Mouse (Mus musculus) neural tube, embryonic 15.5 days (tissue): Measurements from ENCODE around the gene Tacc3. TPM values are rescaled to one million over a fixed set of nuclear protein-coding genes. Genes with fewer than 3 reads are reported as not detected.

Experiments
- ATAC-seq: fragments of 200-750 bp; cut with Nextera tagmentation; 2 replicates; pipeline ENCODE4 v1.8.0; 2017; ENCODE audit warnings: mild to moderate bottlenecking, moderate TSS enrichment, moderate library complexity; ENCODE audit not compliant: low FRiP score
- H3K27ac ChIP-seq: fragments of 300-500 bp; sonication (generic); replicated peaks from 2 replicates; pipeline ENCODE4 v1.5.1; 2015; ENCODE audit warnings: mild to moderate bottlenecking, inconsistent platforms
- H3K27me3 ChIP-seq: fragments of 300-500 bp; sonication (generic); replicated peaks from 2 replicates; pipeline ENCODE4 v1.6.1; 2015; ENCODE audit warnings: inconsistent platforms
- H3K36me3 ChIP-seq: fragments of 300-500 bp; sonication (generic); 2 replicates; pipeline ENCODE4 v1.6.1; 2015; ENCODE audit warnings: inconsistent platforms
- H3K4me1 ChIP-seq: fragments of 300-500 bp; sonication (generic); 2 replicates; pipeline ENCODE4 v1.6.1; 2015; ENCODE audit warnings: inconsistent platforms
- H3K4me2 ChIP-seq: fragments of 300-500 bp; sonication (generic); 2 replicates; pipeline ENCODE4 v1.6.1; 2015; ENCODE audit warnings: inconsistent platforms, mild to moderate bottlenecking, moderate library complexity
- H3K4me3 ChIP-seq: fragments of 300-500 bp; sonication (generic); replicated peaks from 2 replicates; pipeline ENCODE4 v1.5.1; 2015; ENCODE audit warnings: mild to moderate bottlenecking, inconsistent platforms
- H3K9ac ChIP-seq: fragments of 300-500 bp; sonication (generic); replicated peaks from 2 replicates; pipeline ENCODE4 v1.6.1; 2015; ENCODE audit warnings: mild to moderate bottlenecking, inconsistent platforms
- H3K9me3 ChIP-seq: fragments of 300-500 bp; sonication (generic); replicated peaks from 2 replicates; pipeline ENCODE4 v1.6.1; 2016; ENCODE audit warnings: inconsistent platforms
- WGBS: fragments of 180-500 bp; shearing (Covaris S2); methylation state at CpG from one replicate; pipeline ENCODE4 v1.1.7; 2015; ENCODE audit warnings: mixed read lengths; 5-methylcytosine and 5-hydroxymethylcytosine counted together
- polyA plus RNA-seq: library from polyadenylated mRNA; unstranded; fragments of >200 nt; fragmentation: Nextera tagmentation; extraction: Ambion mirVana; gene quantifications from 2 replicates; pipeline ENCODE4 v1.2.1, GENCODE M21; 2015

The Tacc3 gene
- polyA plus RNA-seq, 1 experiment from 2014 or later: 27.5 TPM

DNA sequence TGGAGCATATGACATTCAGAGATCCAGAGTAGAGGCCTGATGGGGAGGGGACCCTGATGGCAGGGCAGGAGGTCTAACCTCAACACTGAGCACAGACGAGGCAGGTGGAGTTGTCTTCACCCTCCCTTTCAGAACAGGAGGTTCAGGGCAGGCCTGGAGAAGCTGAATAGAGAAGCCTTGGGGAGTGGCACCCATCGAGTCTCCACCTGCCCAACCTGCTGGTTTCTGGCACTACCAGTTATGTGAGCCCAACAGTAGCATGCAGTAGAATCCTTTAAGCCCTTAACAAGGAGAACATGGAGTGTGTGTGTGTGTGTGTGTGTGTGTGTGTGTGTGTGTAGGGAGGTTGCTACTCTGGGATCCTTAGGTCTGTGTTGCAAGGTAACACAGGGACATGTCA lies 54.6 kb downstream of the Tacc3 start:
- Histone ChIP-seq H3K9me3 (no peaks in the 10 kb centered on the region), H3K4me3 (no peak overlapping the region), H3K4me2 (no peak overlapping the region), H3K9ac (no peak overlapping the region), H3K4me1 (peaks cover under 1% of the 10 kb centered on the region; the same call in 1 of the 2 replicates), H3K27me3 (peaks cover 4% of the 10 kb centered on the region; the same call in 1 of the 2 replicates), H3K36me3 (no peaks in the 10 kb centered on the region), H3K27ac (no peak overlapping the region)
- WGBS: 97% methylated on average over 2 of the region's 2 CpGs
- no peak for ATAC-seq

DNA sequence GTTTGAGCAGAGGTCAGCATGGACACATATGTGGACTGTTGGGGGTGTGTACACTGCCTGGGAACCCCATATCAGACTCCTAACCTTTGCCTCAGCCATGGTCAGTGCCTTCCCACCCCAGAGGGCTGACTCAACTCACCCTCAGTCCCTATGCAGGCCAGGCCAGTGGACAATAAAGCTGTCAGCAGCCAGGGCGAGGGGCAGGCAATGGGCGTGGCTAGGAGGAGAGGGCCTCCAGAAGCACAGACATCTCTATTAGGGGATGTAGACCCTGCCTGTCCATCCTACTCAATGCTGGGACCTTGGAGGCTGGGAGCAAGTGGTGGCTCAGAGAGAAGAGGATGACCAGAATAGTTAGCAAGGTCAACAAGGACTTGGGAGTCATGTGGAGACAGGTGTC lies 57.3 kb downstream of the Tacc3 start:
- no peak for ATAC-seq
- H3K27ac ChIP-seq: no peak overlapping the region
- peaks cover 4% of the 10 kb centered on the region; the same call in 1 of the 2 replicates for H3K27me3 ChIP-seq
- H3K4me3 ChIP-seq: no peak overlapping the region
- H3K4me2 ChIP-seq: no peak overlapping the region
- H3K9me3 ChIP-seq: no peaks in the 10 kb centered on the region
- H3K4me1 ChIP-seq: no peaks in the 10 kb centered on the region; the same call in 1 of the 2 replicates
- no peak overlapping the region for H3K9ac ChIP-seq
- WGBS: 36% methylated on average over 2 of the region's 2 CpGs
- no peaks in the 10 kb centered on the region for H3K36me3 ChIP-seq

DNA sequence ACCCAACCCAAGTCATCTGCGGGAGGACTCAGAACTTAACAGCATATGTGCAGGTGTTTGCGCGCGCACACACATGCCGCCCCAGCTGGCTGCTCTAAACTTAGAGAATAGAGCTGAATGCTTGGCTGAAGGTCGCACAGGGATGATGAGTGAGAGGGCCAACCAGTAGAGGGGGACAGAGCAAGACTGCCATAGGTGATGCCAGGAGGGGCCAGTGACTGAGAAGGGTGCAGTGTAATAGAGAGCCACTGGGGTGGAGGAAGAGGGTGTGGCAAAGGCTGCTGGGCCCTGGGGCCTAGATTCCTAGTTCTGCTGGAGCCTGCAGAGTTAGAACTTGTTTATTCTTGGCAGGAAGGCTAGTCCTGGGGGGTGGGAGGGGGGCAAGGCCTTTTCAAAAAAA lies 58.5 kb downstream of the Tacc3 start:
- Histone ChIP-seq H3K9me3 (no peaks in the 10 kb centered on the region), H3K27ac (no peak overlapping the region), H3K9ac (no peak overlapping the region), H3K4me2 (no peak overlapping the region), H3K36me3 (no peaks in the 10 kb centered on the region), H3K4me1 (peaks cover 7% of the 10 kb centered on the region), H3K4me3 (no peak overlapping the region), H3K27me3 (peaks cover 10% of the 10 kb centered on the region; the same call in 1 of the 2 replicates)
- no peak for ATAC-seq
- WGBS: 82% methylated on average over 6 of the region's 6 CpGs

DNA sequence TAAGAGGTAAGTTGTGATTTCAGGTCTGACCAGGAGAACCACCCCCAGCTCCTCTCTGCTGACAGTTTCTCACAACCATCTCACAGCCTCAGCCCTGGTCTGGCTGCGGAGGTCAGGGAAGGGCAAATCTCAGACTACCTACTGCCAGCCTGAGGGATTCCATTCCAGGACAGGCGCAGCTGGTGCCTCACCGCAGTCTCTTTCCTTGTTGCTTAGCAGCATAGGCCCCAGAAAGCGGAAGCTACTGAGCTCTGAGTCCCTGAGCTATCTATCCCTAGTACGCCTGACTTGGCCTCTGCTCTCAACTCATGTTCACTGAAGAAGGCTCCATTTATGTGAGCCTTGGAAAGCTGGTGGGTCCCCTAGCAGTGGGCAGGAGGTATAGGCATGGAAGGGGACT lies 60.5 kb downstream of the Tacc3 start:
- H3K9me3 ChIP-seq: no peaks in the 10 kb centered on the region
- no peaks in the 10 kb centered on the region for H3K36me3 ChIP-seq
- no peak overlapping the region for H3K27ac ChIP-seq
- peaks cover 27% of the 10 kb centered on the region for H3K4me1 ChIP-seq
- WGBS: 66% methylated on average over 5 of the region's 5 CpGs
- no peak for ATAC-seq
- no peak overlapping the region for H3K9ac ChIP-seq
- no peak overlapping the region for H3K4me2 ChIP-seq
- peaks cover 10% of the 10 kb centered on the region; the same call in 1 of the 2 replicates for H3K27me3 ChIP-seq
- no peak overlapping the region for H3K4me3 ChIP-seq

DNA sequence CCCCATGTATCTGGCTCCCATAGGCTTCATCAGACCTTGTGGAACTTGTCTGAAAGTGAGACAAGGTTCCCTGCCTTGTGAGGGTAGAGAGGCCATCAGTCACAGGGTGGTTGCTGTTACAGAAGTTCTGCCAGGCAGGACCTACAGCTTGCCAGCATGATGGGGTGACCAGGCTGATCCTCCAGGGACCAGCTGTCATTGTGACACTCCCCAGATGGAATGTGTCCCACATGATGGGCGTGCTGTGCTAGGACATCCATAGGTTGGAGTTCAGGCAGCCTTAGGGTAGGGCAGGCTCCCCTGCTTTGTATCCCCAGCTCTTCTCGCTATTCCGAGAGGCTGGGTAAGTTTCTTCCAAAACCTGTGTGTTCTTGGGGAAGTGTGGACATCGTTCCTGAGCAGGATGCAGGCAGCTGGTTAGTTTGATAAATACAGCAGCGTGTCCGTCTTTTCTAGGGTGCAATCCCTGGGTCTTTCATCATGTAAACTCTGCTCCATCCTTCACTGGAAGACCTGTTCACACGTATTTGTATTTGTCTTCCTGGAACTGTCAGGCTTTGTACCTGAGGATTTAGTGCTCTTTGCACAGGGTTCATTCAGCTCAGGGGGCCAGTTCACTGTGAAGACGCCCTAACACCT lies 63.0 kb downstream of the Tacc3 start:
- H3K27ac ChIP-seq: peak overlapping the region; percentile 48; the same call in 1 of the 2 replicates
- WGBS: 7% methylated on average over 8 of the region's 8 CpGs

DNA sequence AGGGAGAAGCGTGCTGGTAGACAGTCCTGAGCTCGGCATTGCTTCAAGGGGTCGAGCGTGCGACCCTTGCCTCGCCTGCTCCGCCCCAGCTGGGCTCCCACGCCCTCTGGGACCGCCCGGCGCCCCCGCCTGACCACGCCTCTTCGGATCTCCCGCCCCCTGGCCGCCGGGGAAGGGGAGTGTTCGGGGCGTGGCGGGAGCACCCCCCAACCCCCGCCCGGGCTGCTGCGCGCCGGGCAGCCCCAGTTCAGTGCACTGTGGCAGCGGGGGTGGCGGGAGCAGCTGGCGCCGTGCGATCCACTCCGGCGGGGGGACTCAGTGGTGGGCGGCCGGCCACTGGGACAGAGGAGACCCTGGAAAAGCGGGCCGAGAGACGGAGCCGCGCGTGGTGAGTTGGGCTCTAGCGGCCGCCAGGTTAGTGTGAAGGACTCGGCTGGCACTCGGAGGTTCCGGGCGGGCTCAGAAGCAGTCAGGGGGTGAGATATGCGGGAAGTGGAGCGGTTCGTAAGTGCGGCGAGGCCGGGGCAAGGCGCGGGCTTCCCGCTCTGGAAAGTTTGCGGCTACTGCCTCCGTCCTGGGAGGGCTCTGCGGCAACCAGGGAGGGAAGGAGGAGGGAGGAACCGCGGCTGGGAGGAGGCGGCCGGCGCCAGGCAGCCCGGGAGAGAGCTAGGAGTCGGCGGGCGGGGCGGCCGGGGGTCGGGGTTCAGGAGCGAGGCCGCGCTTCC lies 63.8 kb downstream of the Tacc3 start, which contains the start of gene Fgfr3:
Fgfr3 (plus strand) TSS at position 134 of the 725 bp plus-strand sequence.
- Histone ChIP-seq H3K4me3 (peak within 1 kb of the TSS; percentile 52), H3K4me2 (peak within 1 kb of the TSS; percentile 82), H3K9me3 (no peaks in the 10 kb centered on the region), H3K27me3 (peaks cover 10% of the 10 kb centered on the region; the same call in 1 of the 2 replicates), H3K27ac (peak within 1 kb of the TSS; percentile 77), H3K36me3 (no peaks in the 10 kb centered on the region), H3K4me1 (peaks cover 38% of the 10 kb centered on the region), H3K9ac (peak within 1 kb of the TSS; percentile 67)
- under 1% methylated on average over 58 of the region's 73 CpGs for whole genome bisulfite sequencing
- peak; percentile 55 for ATAC-seq

More for the DNA sequence above, 63.0 kb downstream of the Tacc3 start:
- no peak for ATAC-seq
- peak overlapping the region; percentile 52 for H3K4me3 ChIP-seq
- peak overlapping the region; percentile 82 for H3K4me2 ChIP-seq
- no peaks in the 10 kb centered on the region for H3K9me3 ChIP-seq
- H3K36me3 ChIP-seq: no peaks in the 10 kb centered on the region
- peaks cover 10% of the 10 kb centered on the region; the same call in 1 of the 2 replicates for H3K27me3 ChIP-seq
- peaks cover 37% of the 10 kb centered on the region for H3K4me1 ChIP-seq
- H3K9ac ChIP-seq: peak overlapping the region; percentile 67

DNA sequence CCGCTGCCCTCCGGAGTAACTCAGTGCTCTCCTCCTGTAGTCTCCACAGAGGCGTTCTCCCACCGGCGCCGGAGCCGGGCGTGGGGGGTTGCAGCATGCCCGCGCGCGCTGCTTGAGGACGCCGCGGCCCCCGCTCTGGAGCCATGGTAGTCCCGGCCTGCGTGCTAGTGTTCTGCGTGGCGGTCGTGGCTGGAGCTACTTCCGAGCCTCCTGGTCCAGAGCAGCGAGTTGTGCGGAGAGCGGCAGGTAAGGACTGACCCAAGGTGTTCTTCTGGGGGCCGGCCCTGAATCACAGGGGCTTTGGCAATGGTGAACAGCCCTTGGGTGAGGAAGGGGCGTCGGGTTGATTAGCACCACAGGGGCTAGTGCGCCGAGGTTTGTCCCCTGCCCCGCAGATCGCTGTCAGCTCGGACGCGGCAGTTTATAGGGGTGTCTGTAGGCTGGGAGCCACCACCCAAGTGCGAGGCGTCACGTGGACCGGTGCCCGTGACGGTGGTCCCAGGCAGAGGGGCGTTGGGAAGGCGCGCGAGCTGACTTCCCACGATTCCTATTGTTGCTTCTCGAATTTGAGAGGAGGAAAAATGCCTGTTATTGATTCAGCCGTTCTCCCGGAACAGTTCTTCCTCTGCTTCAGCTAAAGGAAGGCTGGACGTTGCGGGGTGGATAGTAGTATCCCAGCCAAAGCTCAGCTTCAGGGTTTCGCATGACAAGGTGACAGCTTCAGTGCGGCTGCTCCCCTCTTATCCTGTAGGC lies 64.5 kb downstream of the Tacc3 start:
- peak overlapping the region; percentile 67 for H3K9ac ChIP-seq
- peaks cover 10% of the 10 kb centered on the region; the same call in 1 of the 2 replicates for H3K27me3 ChIP-seq
- no peaks in the 10 kb centered on the region for H3K36me3 ChIP-seq
- peaks cover 38% of the 10 kb centered on the region for H3K4me1 ChIP-seq
- peak; percentile 33 for ATAC-seq
- H3K27ac ChIP-seq: peak overlapping the region; percentile 77
- peak overlapping the region; percentile 52 for H3K4me3 ChIP-seq
- WGBS: under 1% methylated on average over 52 of the region's 53 CpGs
- H3K4me2 ChIP-seq: peak overlapping the region; percentile 82
- H3K9me3 ChIP-seq: no peaks in the 10 kb centered on the region

DNA sequence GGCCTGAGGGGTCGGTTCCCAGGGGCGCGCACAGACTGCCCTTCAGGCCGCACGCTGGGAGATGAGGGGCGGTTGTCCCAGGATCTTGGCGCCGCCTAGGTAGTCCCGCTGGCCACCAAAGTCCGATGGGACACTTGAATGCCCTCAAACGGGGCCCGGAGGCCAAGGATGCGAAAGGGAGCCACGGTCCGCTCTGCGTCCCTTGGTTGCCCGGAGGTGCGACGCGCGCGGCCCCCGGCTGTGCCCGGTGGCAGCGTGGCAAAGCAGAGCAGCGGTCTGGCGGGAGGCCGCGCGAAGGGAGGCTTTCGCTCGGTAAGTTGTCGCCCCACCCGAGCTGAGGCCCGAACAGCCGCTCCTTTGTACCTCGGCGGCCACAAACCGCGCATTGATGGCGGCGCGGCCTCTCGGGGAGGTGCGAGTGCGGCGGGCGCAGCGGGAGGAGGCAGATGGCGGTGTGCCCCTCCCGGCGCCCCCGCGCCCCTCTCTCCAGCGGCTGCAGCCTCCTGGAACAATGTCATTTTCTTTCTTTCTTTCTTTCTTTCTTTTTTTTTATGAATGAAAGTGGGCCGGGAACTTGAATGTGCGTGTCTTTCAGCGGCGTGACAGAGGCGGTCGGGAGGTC lies 65.2 kb downstream of the Tacc3 start:
- ATAC-seq: no peak

DNA sequence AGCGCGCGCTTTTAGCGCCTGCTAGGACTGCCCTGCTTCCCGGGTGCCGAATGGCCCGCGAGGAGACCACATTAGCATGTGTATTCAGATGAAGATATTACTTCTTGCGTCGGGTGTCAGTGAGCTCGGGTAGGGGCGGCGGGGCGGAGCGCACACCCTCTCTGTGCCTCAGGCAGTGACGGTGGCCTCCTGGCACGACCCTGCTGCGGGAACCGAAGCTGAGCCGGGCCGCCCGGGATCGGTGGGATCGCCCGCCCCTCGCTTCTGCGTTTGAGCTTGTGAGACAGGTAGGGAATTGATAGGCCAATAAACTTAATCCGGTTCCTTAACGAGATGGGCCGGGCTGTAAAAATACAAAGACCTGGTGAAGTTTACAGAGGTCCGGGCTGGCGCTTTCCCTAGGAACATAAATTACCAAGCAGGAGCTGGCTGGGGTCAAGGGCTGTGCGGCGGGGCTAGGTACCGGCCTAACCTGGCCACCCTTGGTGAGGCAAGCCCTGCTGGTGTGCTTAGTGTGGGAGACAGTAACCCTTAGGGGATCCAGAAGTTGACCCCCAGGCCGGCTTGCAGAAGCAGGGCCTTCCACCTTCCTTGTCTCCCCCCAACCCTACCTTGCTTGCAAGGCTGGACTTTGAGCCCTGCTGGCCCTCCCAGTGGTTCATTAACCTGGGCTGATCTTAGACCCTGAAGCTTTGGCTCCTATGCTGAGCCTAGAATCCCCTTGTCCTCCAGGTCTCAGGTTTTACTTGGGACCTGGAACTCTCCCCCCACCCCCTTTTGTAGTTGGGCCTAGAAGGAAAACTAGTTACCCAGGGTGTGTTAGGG lies 65.9 kb downstream of the Tacc3 start:
- H3K4me3 ChIP-seq: peak overlapping the region; percentile 52
- H3K9me3 ChIP-seq: no peaks in the 10 kb centered on the region
- H3K9ac ChIP-seq: peak overlapping the region; percentile 67
- peaks cover 10% of the 10 kb centered on the region; the same call in 1 of the 2 replicates for H3K27me3 ChIP-seq
- no peak for ATAC-seq
- no peaks in the 10 kb centered on the region for H3K36me3 ChIP-seq
- 4% methylated on average over 36 of the region's 36 CpGs for WGBS
- H3K4me2 ChIP-seq: peak overlapping the region; percentile 82
- H3K27ac ChIP-seq: peak overlapping the region; percentile 77; the same call in 1 of the 2 replicates
- peaks cover 42% of the 10 kb centered on the region for H3K4me1 ChIP-seq

More for the DNA sequence above, 65.2 kb downstream of the Tacc3 start:
- Histone ChIP-seq H3K9ac (peak overlapping the region; percentile 67), H3K4me1 (peaks cover 38% of the 10 kb centered on the region), H3K4me3 (peak overlapping the region; percentile 52), H3K9me3 (no peaks in the 10 kb centered on the region), H3K4me2 (peak overlapping the region; percentile 82), H3K36me3 (no peaks in the 10 kb centered on the region), H3K27ac (peak overlapping the region; percentile 77), H3K27me3 (peaks cover 10% of the 10 kb centered on the region; the same call in 1 of the 2 replicates)
- WGBS: 1% methylated on average over 61 of the region's 61 CpGs

DNA sequence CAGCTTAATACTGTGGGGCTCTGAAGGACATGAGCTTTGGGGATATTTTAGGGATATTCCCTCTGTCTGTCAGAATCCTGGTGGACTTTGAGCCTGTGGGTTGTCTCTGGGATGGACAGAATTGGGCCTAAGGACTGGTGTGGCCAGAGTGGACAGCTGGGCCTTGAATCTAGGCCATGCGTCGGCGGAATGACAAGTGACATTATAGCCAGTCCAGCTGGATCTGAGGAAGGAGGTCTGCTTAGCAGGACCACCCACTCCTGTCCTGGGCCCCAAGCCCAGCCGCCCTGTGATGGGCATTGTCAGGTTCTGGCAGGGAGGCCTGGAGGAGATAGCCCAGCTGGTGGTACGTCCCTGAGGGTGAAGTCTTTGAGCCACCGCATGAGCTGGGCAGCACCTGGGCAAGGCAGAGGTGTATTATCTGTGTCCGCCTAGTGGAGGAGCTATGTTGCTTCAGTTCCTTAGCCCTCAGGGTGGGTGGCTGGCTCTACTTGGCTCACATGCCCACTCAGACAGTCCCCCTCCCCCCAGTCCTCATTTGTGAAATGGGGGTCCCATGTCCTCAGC lies 68.2 kb downstream of the Tacc3 start:
- Histone ChIP-seq H3K4me2 (peak overlapping the region; percentile 82), H3K36me3 (no peaks in the 10 kb centered on the region), H3K4me3 (peak overlapping the region; percentile 52; the same call in 1 of the 2 replicates), H3K27ac (peak overlapping the region; percentile 48; the same call in 1 of the 2 replicates), H3K9me3 (no peaks in the 10 kb centered on the region), H3K9ac (0 out of 2 replicates have a peak overlapping the region, but pooled peaks have one; percentile 5), H3K27me3 (peaks cover 4% of the 10 kb centered on the region; the same call in 1 of the 2 replicates), H3K4me1 (peaks cover 48% of the 10 kb centered on the region)
- ATAC-seq: no peak
- 62% methylated on average over 7 of the region's 7 CpGs for WGBS
